Mouse (Mus musculus): ENCODE data around the gene Actn4. TPM values are rescaled to one million over a fixed set of nuclear protein-coding genes. Genes with fewer than 3 reads are reported as not detected.

Actn4 gene
- 100 to 1,000 TPM; 133 to 160 TPM for total RNA-seq (2021)
- long read RNA-seq, experiment 1, transcript Actn4-201 (21 exons, 3,877 nt) = major isoform, 110 of 188 reads
- long read RNA-seq, experiment 1, partial matches to known transcripts = 31 of 188 reads
- long read RNA-seq, experiment 1, other reads (novel, unspliced or antisense) = 45 of 188 reads
- long read RNA-seq, experiment 2, transcript Actn4-201 (21 exons, 3,877 nt) = major isoform, 139 of 215 reads
- long read RNA-seq, experiment 2, partial matches to known transcripts = 28 of 215 reads
- long read RNA-seq, experiment 2, other reads (novel, unspliced or antisense) = 44 of 215 reads

DNA sequence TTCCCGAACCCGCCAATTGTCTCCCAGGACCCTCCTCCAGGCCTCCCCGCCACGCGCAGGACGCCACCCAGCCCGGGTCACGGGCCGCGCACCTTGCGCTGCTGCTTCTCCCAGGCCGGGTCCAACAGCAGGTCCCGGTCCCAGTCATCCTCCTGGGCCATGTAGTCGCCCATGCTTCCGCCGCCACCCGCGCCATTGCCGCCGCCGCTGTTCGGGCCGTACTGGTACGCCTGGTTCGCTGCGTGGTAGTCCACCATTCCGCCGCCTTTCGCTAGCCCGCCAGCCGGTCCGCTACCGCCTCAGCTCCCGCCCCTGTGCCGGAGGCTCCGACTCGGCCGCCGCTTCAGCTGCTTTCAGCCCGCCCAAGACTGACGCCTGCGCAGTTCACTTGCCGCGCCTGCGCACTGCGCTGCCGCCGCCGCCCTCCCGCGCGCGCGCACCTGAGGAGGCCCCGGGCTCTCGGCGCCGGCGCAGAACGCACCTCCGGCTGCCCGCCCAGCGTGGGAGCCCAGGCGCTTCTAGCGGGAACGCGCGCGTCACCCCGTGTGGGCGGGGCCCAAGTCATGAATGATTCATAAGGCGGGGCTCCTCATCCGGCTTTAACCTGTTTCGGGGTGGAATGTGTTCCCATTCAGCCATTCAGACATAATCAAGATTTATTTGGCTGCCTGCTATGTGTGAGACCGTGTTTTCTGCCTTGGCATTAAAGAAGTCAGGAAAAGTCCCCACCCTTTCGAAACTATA, at the start of gene Actn4:
Actn4 (minus strand) TSS at position 414 of the 744 bp plus-strand sequence.
- DNase-seq (ENCODE audit: low spot score in 2 of 2) = peak; percentile 98

GRCm38 (mm10) chr7:29008714-29009113, 46.6 kb upstream of the Actn4 start:
- DNase-seq (ENCODE audit: low spot score in 2 of 2) = no peak

DNA sequence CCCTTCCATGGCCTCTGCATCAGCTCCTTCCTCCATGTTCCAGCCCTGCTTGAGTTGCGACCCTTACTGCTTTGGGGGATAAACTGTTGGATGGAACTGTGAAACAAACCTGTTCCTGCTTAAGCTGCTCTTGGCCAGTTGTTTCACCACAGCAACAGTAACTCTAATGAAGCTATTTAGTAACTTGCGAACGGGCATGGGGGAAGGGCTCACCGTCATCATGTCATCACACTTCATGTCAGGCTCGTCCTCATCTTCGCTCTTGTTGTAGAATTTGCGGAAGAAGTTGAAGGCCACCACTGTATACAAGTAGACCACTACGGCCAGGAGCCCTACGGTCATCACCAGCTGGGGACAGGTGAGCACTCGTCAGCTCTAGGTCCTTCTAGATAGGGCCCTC, 46.0 kb upstream of the Actn4 start:
- DNase-seq (ENCODE audit: low spot score in 2 of 2) = no peak

DNA sequence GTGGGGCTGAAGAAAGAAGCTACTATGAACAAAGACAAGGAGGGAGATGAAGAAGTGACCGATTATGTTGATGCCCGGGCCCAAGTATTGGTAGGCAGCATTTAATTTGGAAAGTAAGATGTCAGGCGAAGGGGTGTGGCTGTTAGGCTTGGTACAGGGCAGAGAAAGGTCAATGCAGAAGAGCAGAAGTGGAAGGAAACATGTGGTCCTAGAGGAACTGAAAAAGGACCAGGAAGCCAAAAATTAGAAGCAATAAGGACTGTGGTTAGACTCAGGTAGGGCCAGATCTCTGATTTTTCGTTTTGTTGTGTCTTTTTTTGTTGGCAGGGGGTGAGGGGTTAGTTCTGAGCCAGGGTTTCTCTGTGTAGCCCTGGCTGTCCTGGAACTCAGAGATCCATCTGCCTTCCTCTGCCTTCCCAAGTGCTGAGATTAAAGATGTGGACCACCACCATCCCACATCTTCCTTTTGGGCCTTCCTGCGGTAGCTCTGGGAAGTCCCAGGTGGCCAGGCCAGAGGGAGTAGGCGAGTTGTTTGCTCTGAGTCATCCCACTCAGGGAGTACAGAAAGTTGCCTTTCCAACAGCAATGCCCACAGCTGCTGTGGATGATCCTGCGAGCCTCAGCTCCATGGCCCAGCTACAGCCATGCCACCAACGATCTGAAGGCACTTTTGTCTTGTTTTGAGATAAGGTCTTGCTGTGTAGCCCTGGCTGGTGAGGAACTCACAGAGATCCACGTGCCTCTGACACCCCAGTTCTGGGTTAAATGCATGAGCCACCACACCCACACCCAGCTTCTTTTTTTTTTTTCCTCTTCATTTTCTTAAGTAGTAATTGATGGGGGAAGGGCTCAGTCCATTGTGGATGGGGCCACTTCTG, 45.3 kb upstream of the Actn4 start:
- DNase-seq (ENCODE audit: low spot score in 2 of 2) = no peak

DNA sequence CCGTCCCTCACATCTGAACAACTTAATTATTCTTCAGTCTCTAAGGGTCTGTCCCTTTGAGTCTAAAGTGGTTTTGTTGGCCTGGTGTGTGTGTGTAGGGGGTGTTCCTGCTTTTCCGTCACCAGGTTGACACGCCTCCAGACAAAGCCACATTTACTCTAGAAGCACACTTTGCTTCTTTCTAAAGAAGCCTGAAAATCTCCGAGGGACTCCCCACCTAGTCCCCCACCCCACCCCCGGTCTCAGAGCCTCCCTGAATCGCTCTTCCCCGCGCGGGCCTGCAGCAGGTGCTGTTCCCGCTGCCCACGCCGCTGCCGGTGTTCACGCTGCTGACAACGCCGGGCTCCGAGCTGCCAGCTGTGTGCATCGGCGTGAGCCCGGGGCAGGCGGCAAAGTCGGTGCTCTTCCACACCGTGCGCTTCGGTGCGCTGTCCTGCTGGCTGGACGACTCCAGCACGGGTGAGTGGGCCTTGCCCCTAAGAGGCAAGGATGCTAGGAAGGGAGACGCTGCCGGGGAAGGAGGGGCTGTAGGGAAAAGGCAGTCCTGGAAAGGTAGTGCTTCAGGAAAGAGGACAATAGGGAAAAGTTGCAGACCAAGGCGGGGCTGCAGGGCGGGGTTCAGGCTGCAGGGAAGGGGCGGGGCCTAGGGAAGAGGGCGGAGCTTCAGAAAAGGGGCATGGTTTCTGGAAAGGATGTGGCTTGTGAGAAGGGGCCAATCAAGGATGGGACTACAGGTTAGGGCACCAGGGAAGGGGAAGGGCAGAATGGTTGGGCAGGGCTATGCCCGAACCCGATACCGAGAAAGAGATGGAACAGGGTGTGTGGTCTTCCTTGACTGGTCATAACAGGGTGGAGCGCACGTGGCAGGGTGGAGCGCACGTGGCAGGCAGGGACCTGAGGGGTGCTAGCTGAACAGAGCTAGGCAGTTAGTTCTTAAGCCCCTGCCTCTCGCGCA, 38.8 kb upstream of the Actn4 start:
- DNase-seq (ENCODE audit: low spot score in 2 of 2) = peak in 1 of 2 experiments; percentile 63

GRCm38 (mm10) chr7:28993402-28993801, 31.3 kb upstream of the Actn4 start:
- DNase-seq (ENCODE audit: low spot score in 2 of 2) = no peak

DNA sequence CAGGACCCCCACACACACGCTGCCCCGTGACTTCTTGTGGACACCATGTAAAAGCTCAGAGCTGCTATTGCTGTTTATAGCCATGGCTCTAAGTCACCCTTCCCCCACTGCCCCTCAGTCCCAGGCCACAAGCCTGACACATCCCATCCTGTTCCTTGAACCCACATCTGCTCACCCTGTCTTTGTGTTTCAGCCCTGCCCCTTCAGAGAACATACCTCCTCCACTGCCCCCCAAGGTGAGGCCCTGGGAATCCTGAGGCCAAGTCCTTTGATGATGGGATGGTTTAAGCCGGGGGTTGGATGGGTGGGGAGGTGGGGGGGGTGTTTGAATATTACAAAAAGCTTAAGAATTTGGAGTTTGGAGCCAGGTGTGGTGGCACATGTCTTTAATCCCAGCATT, 30.9 kb upstream of the Actn4 start:
- DNase-seq (ENCODE audit: low spot score in 2 of 2) = no peak

DNA sequence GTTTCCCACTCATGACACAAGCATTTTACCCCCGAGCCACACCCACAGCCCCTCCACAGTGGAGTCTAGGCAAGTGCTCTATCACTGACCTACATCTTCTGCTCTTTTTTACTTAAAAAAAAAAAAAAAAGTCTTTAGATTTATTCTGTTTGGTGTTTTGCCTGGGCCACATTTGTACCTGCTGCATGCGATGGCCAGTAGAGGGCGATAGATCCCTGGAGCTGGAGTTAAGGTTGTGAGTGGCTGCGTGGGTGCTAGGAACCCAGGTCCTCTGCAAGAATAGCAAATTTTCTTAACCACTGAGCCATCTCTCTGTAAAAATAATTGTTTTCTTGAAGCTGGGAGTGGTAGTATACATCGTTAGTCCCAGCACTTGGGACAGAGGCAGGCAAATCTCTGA, 29.5 kb upstream of the Actn4 start:
- no peak for DNase-seq (ENCODE audit: low spot score in 2 of 2)

DNA sequence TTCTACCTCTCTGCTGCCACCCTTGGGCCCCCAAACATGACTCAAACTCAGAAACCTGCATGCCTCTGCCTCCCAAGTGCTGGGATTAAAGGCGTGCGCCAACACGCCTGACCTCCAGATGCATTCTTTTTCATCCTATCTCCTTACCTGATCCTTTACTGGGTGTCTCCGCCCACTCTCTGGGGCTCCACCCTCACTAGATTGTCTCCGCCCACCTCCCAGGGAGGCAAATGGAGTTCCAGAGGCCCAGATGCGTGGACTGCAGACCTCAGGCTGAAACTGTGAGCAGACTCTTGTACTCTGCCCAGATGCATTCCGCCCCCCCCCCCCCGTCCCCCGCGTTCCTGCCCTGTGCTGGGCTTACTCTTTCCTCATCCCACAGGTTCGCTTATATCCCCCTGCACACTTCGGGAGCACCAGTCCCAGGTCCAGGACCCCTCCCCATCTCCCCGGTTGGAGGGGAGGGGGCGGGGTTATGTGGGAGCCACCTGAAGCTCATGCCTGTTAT, 28.7 kb upstream of the Actn4 start:
- DNase-seq (ENCODE audit: low spot score in 2 of 2) = no peak

GRCm38 (mm10) chr7:28985207-28985606, 23.1 kb upstream of the Actn4 start:
- no peak for DNase-seq (ENCODE audit: low spot score in 2 of 2)

DNA sequence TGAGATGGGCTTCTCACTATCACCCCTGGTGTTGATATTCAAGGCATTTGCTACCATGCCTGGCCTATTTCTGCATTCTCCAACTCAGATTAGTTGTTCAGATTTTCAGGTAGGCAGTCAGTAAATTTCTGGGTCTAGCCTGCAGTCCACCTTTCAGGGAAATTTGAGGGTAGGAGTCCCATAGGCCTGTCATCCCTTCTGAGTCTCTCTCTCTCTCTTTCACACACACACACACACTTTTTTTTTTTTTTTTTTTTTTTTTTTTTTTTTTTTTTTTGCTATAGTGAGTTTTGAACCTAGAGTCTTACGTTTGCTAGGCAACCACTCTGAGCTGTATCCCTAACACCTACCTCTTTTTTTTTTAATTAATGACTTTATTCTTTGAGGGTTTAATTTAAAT, 22.3 kb upstream of the Actn4 start:
- DNase-seq (ENCODE audit: low spot score in 2 of 2) = no peak

DNA sequence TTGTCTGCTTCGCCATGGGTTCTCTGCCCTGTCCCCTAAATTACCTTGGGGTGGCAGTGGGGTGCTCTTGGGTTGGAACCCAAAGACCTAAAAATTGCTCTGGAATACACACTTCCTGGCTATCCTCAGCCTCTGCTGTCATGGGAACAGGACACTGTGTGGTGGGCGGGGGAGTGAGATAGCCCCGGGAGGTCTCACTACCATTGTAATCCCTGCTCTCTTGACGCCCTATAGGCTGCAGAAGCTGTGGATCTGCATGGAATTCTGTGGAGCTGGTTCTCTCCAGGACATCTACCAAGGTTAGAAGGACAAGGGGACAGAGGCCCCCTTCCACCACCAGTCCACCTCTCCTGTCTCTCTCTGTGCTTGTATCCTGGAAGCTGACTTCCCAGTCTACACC, 21.7 kb upstream of the Actn4 start:
- DNase-seq (ENCODE audit: low spot score in 2 of 2) = no peak

DNA sequence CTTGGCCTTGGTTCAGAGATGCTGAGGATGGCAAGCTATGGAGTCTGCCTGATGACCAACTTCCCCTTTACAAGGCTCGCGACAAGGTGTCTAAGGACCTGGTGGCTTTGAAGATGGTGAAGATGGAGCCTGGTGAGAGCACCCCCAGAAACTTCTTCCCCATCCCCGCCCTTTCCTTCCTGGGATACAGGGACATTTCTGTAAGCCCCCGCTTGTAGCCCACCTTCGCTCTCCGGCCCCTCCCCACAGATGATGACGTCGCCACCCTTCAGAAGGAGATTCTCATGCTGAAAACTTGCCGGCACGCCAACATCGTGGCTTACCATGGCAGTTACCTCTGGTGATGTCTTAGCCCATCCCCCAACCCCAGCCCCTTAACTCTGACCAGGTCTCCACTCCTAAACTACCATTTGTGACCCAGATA, 21.0 kb upstream of the Actn4 start:
- DNase-seq (ENCODE audit: low spot score in 2 of 2) = no peak

DNA sequence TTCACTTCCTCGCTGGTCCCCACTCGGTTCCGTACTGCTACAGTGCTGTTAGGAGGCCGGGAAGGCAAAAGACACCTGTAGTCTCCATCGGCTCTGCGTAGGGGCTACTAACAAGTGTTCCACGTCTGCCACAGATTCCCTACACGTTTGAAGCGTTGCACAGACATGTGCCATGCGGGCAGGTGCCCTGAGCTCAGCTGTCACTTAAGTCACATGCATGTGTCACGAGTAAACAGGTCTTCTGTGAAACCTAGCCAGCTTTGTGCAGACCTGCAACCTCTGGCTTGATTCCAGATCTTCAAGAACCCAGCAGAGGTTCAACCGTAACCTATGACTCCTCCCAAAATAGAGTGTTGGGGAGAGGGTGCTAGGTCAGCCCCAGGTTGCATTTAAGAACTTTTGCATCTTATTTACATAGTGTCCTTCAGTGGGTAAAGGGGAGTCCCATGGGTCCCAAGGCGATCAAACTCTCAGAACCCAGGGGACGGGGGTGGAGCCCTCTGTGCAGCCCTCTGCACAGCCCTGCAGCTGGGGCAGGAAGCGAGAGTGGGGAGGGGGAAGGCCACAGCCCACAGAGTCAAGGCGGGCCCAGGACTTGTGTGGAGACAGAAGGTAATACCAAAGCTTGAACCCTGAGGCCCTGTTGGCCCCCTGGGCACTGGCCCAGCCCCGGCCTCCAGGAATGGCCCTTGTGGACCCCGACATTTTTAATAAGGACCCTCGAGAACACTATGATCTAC, 20.3 kb upstream of the Actn4 start:
- no peak for DNase-seq (ENCODE audit: low spot score in 2 of 2)

- peak; percentile 92 to 97 for DNase-seq (ENCODE audit: low spot score in 2 of 2)
Observed at GRCm38 (mm10) chr7:28981651-28982273, 19.6 kb upstream of the Actn4 start, which contains the start of the genes Eif3k and Map4k1. Gene Eif3k, minus strand, starts transcription at chr7:28981864. Gene Map4k1, plus strand, starts transcription at chr7:28982050.

DNA sequence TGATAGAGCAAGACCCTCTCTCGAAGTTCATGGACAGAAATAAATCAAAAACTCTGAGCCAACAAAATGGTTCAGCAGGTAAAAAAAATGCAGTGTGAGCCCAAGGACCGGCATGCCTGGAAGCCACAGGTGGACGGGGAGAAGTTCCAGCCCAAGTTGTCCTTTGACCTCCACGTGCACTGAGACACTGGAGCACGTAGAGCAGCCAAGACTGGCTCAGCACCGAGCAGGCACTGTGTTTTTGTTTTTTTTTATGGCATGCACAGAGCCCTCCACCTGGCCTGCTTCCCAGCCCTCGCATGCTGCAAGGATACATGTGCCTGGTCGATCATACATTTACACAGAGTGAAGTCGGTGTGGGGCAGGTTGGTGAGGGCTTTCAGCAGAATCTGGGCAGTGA, 15.4 kb upstream of the Actn4 start:
- no peak for DNase-seq (ENCODE audit: low spot score in 2 of 2)

- no peak for DNase-seq (ENCODE audit: low spot score in 2 of 2)
Observed at GRCm38 (mm10) chr7:28973025-28973424, 10.9 kb upstream of the Actn4 start.

- DNase-seq (ENCODE audit: low spot score in 2 of 2) = peak; percentile 72 to 83
Observed at GRCm38 (mm10) chr7:28972542-28972985, 10.4 kb upstream of the Actn4 start.

DNA sequence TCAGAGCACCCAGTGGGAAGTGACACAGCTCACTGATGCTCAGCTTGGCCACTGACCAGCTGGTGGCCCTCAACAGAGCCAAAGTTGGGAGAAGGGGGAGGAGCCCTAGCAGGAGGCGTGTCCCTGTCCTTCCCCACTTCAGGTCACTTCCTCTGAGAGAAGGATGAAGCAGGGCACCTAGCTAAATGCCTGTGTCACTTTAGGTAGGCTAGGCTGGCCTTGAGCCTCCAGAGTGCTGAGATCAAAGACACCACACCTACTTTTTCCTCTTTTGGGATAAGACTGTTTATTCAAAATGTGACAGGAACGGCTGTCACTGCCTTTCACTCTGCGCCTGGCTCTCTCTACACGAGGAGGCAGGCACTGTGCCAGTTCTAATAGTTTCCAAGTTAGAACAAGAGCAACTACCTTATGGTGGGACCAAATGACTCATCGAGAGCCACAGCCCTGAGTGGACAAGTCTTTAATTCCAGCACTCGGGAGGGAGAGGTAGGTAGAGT, 9.7 kb upstream of the Actn4 start:
- peak in 1 of 2 experiments; percentile 50 for DNase-seq (ENCODE audit: low spot score in 2 of 2)
